Mouse (Mus musculus): Measurements from ENCODE around the gene Stat2.
A peak's percentile ranks its signal among the peaks of the same experiment; 100 is the strongest.
"Not testable (repeated sequence)": the region's sequence is repeated elsewhere in the genome, so short reads cannot be mapped to it uniquely, and the experiment has no call there.

Gene Stat2

GRCm38 (mm10) chr10:128298243-128298642 is 27.9 kb downstream of the Stat2 start:
- DNase-seq (ENCODE audit: low spot score) = no peak

- DNase-seq (ENCODE audit: low spot score) = no peak
These were observed 28.4 kb downstream of the Stat2 start, which contains the start of gene Il23a for GRCm38 (mm10) chr10:128298702-128299171. Gene Il23a, minus strand, starts transcription at chr10:128298752.

- no peak for DNase-seq (ENCODE audit: low spot score)
These were observed 32.0 kb downstream of the Stat2 start for GRCm38 (mm10) chr10:128302357-128302756.

- DNase-seq (ENCODE audit: low spot score) = no peak
These were observed 32.4 kb downstream of the Stat2 start for GRCm38 (mm10) chr10:128302785-128303125.

- DNase-seq (ENCODE audit: low spot score) = peak; percentile 98
These were observed 33.0 kb downstream of the Stat2 start, which contains the start of gene Pan2 for GRCm38 (mm10) chr10:128303126-128304021. Gene Pan2, plus strand, starts transcription at chr10:128303335.

- DNase-seq (ENCODE audit: low spot score) = no peak
These were observed 39.3 kb downstream of the Stat2 start for GRCm38 (mm10) chr10:128309654-128310053.

GRCm38 (mm10) chr10:128310177-128310576 is 39.8 kb downstream of the Stat2 start:
- DNase-seq (ENCODE audit: low spot score) = no peak

- no peak for DNase-seq (ENCODE audit: low spot score)
These were observed 40.5 kb downstream of the Stat2 start for GRCm38 (mm10) chr10:128310902-128311301.

GRCm38 (mm10) chr10:128315578-128315977 is 45.2 kb downstream of the Stat2 start:
- DNase-seq (ENCODE audit: low spot score) = no peak

GRCm38 (mm10) chr10:128321641-128322040 is 51.3 kb downstream of the Stat2 start:
- DNase-seq (ENCODE audit: low spot score) = no peak

GRCm38 (mm10) chr10:128322141-128323108 is 52.1 kb downstream of the Stat2 start, which contains the start of gene Cnpy2:
Gene Cnpy2, plus strand, starts transcription at chr10:128322459.
- peak; percentile 79 for DNase-seq (ENCODE audit: low spot score)

- no peak for DNase-seq (ENCODE audit: low spot score)
These were observed 53.2 kb downstream of the Stat2 start for GRCm38 (mm10) chr10:128323516-128323915.

GRCm38 (mm10) chr10:128326825-128327224 is 56.5 kb downstream of the Stat2 start:
- DNase-seq (ENCODE audit: low spot score) = no peak

GRCm38 (mm10) chr10:128327610-128328009 is 57.3 kb downstream of the Stat2 start:
- DNase-seq (ENCODE audit: low spot score) = no peak

- DNase-seq (ENCODE audit: low spot score) = not testable (repeated sequence)
These were observed 62.2 kb downstream of the Stat2 start for GRCm38 (mm10) chr10:128332358-128333249.

- DNase-seq (ENCODE audit: low spot score) = peak; percentile 78
These were observed 65.2 kb downstream of the Stat2 start for GRCm38 (mm10) chr10:128335582-128335981.

- no peak for DNase-seq (ENCODE audit: low spot score)
These were observed 65.8 kb downstream of the Stat2 start for GRCm38 (mm10) chr10:128336195-128336594.

GRCm38 (mm10) chr10:128336597-128336996 is 66.2 kb downstream of the Stat2 start:
- no peak for DNase-seq (ENCODE audit: low spot score)

- DNase-seq (ENCODE audit: low spot score) = peak; percentile 96
These were observed 67.2 kb downstream of the Stat2 start, which contains the start of gene Cs for GRCm38 (mm10) chr10:128337306-128338181. Gene Cs, plus strand, starts transcription at chr10:128337734.

GRCm38 (mm10) chr10:128338415-128338814 is 68.1 kb downstream of the Stat2 start:
- no peak for DNase-seq (ENCODE audit: low spot score)

Measured in urinary bladder, postnatal 25 days (tissue).